Mouse (Mus musculus) inflammation-experienced regulatory T-cells, adult 6 months (primary cell): ENCODE data around the gene Dlgap5. TPM values are rescaled to one million over a fixed set of nuclear protein-coding genes. Genes with fewer than 3 reads are reported as not detected.

Experiments used
- ATAC-seq: one replicate; pipeline ENCODE4 v1.8.0; 2017
- polyA plus RNA-seq, 3 experiments: library from polyadenylated mRNA; unstranded; fragments of 100-300 nt; shearing (Covaris generic); gene quantifications; one replicate each; pipeline ENCODE4 v1.2.1; 2017

Gene Dlgap5
- polyA plus RNA-seq, 3 experiments from 2014 or later = 9.9 to 33.6 (median 14.7) TPM

GRCm38 (mm10) chr14:47346715-47347114, 71.5 kb downstream of the Dlgap5 start:
- no peak for ATAC-seq

GRCm38 (mm10) chr14:47341811-47342291, 76.4 kb downstream of the Dlgap5 start:
- no peak for ATAC-seq

- no peak for ATAC-seq
Observed at GRCm38 (mm10) chr14:47340231-47340925, 77.8 kb downstream of the Dlgap5 start.

Other genes starting within 250 kb of the Dlgap5 start
- 1 to 10 TPM; 2.3 to 4.1 (median 3.8) TPM for gene Gch1, start 229.0 kb downstream of the Dlgap5 start, polyA plus RNA-seq
- 10 to 100 TPM; 16.0 to 32.0 (median 17.7) TPM for gene Wdhd1, start 141.6 kb downstream of the Dlgap5 start, polyA plus RNA-seq
- gene Socs4, start 141.5 kb downstream of the Dlgap5 start, polyA plus RNA-seq = 1 to 10 TPM; 5.3 to 6.0 (median 6.0) TPM
- 10 to 100 TPM; 45.2 to 52.2 (median 49.0) TPM for gene Mapk1ip1l, start 120.1 kb downstream of the Dlgap5 start, polyA plus RNA-seq
- gene Lgals3, start 50.7 kb downstream of the Dlgap5 start, polyA plus RNA-seq = 100 to 1,000 TPM in 1 of 3 experiments, 10 to 100 TPM in 1, 1 to 10 TPM in 1; 7.1 to 195 (median 12.4) TPM
- gene Fbxo34, start 32.0 kb upstream of the Dlgap5 start, polyA plus RNA-seq = 10 to 100 TPM in 1 of 3 experiments, 1 to 10 TPM in 2; 8.7 to 10.3 (median 9.4) TPM
- 10 to 100 TPM in 2 of 3 experiments, 1 to 10 TPM in 1; 8.2 to 18.1 (median 14.5) TPM for gene Atg14, start 152.2 kb upstream of the Dlgap5 start, polyA plus RNA-seq
- 10 to 100 TPM; 47.9 to 86.0 (median 74.2) TPM for gene Ktn1, start 230.0 kb upstream of the Dlgap5 start, polyA plus RNA-seq